Mouse (Mus musculus): ENCODE results near the gene Gli1.

The Gli1 gene

GRCm38 (mm10) chr10:127348957-127349356, 7.2 kb upstream of the Gli1 start:
- DNase-seq (ENCODE audit: low read depth, low spot score) = no peak

- no peak for DNase-seq (ENCODE audit: low read depth, low spot score)
These were observed 4.4 kb upstream of the Gli1 start for GRCm38 (mm10) chr10:127346173-127346572.

- DNase-seq (ENCODE audit: low read depth, low spot score) = no peak
These were observed 1.3 kb upstream of the Gli1 start for GRCm38 (mm10) chr10:127343029-127343428.

DNA sequence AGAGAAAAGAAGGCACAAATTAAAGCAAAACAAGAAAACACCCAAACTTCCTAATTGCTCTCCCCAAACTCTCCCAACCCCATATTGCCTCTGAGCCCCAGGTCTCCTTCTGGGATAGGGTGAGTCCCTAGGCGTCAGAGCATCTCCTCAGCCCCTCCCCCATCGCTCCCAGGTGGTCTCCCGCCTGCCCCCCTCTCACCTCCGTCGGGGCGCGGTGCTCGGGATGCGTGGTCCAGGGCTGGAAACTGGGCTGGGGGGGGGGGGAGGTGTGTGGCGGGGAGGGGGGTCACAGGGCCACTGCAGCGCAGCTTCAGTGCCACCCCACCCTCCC, 449 bp downstream of the Gli1 start:
- no peak for DNase-seq (ENCODE audit: low read depth, low spot score)

DNA sequence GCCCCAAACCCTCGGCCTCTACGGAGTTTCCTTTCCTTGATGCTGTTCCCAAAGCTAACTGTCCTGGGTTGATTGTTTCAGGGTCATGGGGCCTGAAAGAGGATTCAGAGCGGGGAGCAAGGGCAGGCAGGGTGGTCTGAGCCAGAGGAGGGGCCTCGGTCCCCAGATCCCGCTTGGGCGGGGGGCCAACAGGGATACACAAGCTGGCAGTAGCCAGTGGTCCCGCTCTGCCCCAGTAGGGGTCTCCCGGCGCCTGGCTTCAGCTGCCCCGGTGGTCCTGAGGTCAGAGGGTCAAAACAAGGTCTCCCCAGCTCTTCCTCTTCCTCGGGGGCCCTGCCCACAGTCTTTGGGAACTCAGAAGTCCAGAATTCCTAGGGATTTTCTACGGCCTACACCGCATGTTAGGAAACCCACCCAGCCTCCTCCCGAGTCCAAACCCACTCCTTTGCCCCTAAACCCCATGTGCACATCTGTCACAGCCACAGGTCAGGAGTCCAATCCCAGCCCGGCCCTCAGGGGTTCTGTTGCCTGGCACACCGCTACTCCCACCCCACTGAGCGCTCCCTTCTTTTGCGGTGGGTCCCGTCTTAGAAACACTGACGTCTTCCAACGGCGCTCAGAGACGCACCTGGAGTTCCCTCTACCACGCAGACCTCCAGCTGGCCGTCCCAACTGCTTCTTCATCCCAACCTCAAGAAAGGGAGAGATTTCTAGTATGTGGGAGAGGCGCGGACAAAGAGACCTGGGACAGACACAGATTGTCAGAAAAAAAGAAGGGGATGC, 1.0 kb downstream of the Gli1 start:
- DNase-seq (ENCODE audit: low read depth, low spot score) = peak; percentile 18

DNA sequence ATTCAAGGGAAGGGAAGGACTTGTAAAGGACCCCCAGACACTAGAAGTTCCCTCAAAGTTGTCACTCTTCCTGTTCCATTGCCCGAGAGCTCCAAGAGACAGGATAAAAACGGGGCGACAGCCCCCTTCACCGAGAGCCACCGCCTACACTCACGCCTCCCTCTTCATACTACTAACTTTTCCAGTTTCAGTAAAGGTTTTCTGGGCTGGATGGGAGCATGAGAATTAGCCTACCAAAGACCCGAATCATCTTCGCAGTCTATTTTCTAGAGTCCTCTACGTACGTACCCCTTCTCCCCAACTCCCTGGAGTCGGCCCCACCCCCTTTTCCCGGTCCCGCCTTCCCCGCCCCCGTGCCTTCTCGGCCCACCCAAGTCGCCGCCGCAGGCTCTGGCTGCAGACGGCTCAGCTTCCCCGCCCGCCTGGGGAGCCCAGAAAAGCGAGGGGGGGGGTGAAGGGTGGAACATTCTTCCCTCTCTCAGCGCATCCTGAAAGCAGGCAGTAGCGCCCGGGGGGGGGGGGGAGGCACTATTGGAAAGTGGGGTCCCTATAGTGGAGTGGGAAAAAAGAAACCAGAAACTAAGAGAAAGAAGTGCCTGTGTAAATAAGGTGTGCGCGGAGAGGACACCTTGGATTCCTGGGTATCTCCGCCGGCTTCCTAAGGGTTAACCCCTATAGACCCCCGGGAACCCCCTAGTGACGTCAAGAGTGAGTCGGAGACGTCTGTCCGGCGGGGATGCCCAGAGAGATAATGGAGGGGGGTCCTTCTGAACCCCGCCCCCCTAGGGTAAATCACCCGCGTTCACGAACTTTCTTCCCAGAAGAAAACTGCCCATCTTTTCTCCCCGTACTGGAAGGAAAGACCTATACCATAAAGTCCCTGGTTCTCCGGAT, 1.8 kb downstream of the Gli1 start:
- peak; percentile 43 for DNase-seq (ENCODE audit: low read depth, low spot score)

DNA sequence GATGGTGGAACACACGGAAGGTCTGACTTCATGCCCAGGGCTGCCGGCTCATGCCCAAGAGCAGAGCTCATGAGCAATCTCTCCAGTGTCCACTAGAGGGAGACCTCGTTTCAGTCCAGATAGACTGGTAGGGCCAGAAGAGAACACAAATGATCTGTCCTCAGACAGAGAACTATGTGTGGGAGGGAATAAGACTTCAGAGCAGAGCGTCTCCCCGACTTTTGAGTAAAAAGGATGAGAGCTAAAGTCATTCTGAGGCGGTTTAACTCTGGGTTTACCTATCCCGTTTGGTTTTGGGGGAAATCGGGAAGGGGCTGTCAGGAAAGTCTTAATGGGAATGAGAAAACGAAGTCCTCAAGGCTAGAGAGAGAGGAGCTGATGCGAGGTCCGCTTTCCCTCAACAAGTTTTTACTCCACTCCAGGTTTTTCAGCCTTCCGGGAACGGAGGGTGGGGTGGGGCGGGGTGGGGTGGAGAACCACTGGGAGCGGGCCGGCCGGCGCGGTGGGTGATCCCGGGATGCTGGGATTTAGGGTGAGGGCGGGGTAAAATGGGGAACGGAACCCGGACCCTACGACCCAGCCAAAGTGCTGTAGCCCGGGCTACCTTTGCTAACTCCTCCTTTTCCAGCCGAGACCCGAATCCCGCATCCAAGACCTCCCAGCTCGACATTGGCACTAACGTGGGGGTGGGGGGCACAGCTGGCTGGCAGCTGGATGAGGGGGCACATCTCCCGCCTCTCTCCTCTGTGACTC, 2.7 kb downstream of the Gli1 start:
- DNase-seq (ENCODE audit: low read depth, low spot score) = peak; percentile 90

DNA sequence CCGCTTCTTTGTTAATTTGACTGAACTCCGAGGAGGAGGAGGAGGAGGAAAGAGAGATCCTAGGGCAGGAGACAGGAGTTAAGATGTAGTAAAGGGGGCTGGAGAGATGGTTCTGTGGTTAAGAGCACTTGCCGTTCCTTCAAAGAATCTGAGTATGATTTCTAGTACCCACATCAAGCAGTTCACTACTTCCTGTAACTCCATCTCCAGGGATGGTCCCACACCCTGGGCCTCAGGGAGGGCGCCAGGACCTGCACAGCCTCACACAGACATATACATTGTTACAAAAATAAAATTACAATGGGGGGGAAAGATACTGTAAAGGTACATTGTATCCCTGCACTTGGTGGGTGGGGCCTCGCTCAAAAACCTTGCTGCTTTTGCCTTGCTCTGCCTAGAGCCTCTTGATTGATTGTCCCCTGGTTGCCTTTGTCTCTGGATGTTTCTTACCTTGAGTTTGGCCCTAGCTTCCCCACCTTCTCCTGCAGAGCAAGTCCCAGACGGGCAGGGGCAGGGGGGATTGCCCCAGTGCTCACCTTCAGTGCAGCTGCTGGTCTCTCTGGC, 4.2 kb downstream of the Gli1 start:
- peak; percentile 58 for DNase-seq (ENCODE audit: low read depth, low spot score)

- DNase-seq (ENCODE audit: low read depth, low spot score) = no peak
These were observed 4.8 kb downstream of the Gli1 start for GRCm38 (mm10) chr10:127336952-127337351.

DNA sequence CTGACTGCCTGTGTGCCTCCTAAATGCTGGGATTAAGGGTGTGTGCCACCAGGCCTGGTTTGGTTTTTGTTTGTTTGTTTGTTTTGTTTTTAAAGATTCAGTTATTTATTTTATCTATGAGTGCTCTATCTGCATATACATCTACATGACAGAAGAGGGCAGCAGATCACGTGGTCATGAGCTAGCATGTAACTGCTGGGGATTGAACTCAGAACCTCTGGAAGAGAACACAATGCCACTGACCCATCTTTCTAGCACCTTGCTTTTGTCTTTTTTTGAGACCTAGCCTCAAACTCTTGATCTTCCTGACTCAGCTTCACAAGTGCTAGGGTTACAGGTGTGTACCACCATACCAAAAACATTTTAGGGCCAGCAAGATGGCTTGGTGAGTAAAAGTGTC, 6.5 kb downstream of the Gli1 start:
- no peak for DNase-seq (ENCODE audit: low read depth, low spot score)

- DNase-seq (ENCODE audit: low read depth, low spot score) = peak; percentile 49
These were observed 8.6 kb downstream of the Gli1 start for GRCm38 (mm10) chr10:127333152-127333551.

DNA sequence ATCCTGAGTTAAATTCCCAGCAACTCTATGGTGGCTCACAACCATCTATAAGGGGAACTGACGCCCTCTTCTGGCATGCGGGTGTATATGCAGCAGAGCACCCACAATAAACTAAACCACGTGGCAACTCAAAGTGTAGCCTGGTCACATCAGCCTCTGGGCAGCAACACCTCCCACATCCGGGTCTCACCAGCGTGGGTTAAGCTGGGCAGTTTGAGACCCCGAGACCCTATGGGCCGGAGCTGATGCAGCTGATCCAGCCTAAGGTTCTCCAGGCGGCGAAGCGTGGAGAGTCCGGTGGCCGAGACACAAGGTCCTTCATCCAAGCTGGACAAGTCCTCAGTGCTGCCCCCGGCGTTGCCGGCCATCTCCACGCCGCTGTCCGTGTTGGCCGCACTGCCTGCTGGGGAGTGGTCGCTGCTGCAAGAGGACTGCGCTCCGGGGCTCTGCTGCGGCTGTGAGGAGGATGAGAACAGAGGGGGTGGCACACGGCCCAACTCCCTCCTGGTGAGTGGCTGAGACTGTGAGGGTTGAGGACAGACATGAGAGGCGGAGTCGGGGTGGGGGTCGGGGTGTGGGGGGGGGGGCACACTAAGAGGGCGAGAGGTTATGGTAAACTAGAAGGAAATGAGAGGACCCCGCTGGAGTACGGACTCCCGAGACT, 9.4 kb downstream of the Gli1 start:
- DNase-seq (ENCODE audit: low read depth, low spot score) = peak; percentile 39

- DNase-seq (ENCODE audit: low read depth, low spot score) = no peak
These were observed 11.6 kb downstream of the Gli1 start for GRCm38 (mm10) chr10:127330212-127330611.

GRCm38 (mm10) chr10:127327461-127328145, 14.2 kb downstream of the Gli1 start:
- DNase-seq (ENCODE audit: low read depth, low spot score) = no peak

- DNase-seq (ENCODE audit: low read depth, low spot score) = no peak
These were observed 14.9 kb downstream of the Gli1 start for GRCm38 (mm10) chr10:127326828-127327227.

DNA sequence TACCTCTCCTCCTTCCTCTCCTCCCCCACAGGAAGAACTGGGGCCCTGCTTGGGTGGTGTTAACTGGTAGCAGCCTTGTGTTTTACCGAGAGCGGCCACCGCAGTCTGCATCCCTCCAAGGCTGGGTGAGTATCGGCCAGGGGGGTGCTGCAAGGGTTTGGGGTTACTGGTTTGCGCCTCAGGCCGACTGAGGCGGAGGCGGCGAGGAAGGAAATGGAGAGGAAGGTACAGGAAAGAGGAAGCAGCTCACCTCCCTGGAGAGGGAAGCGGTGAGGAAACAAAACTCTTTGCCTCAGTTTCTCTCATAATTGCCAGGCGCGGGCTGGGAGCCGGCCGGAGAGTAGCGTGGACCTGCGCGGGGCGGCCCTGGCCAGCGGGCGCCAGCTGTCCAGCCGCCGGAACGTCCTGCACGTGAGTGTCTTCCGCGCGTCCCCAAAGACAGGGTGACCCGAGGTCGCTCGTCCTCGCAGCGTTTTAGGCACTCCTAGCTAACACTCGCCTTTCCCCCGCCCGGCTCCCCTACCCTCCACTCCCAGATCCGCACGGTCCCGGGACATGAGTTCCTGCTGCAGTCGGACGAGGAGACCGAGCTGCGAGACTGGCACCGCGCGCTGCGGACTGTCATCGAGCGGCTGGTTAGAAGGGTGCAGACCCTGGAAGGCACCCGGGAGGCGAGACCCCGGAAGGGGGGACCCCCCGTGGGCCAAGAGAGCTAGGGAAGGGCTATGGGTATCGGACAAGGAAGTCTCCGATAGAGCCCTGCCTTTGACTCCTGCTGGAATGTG, 15.6 kb downstream of the Gli1 start:
- DNase-seq (ENCODE audit: low read depth, low spot score) = peak; percentile 62

DNA sequence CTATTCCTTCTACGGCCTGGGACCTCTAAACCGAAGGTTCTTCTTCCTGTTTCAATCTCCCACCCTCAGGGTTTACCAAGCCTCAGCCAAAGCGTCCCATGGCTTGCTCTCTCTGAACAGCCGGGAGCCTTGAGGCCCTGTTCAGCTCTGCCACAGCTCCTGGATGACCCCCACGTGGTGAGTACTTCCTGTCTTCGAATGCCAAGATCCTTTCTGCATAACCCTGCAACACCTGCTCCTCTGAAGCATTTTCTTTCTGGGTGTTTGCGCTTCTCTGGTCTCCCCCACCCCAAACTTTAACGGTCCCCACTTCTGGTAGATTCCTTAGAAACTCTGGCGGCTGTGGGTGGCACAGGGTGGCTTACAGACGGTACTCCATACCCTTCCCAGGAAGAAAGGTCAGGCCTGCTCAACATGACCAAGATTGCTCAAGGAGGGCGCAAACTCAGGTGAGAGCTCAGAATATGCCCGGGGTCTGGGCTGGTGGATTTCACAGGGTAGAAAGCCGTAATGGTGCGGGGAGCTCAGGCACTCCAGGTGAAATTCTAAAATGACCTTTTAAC, 16.2 kb downstream of the Gli1 start:
- peak; percentile 55 for DNase-seq (ENCODE audit: low read depth, low spot score)

- DNase-seq (ENCODE audit: low read depth, low spot score) = peak; percentile 91
These were observed 17.3 kb downstream of the Gli1 start for GRCm38 (mm10) chr10:127324495-127324894.

DNA sequence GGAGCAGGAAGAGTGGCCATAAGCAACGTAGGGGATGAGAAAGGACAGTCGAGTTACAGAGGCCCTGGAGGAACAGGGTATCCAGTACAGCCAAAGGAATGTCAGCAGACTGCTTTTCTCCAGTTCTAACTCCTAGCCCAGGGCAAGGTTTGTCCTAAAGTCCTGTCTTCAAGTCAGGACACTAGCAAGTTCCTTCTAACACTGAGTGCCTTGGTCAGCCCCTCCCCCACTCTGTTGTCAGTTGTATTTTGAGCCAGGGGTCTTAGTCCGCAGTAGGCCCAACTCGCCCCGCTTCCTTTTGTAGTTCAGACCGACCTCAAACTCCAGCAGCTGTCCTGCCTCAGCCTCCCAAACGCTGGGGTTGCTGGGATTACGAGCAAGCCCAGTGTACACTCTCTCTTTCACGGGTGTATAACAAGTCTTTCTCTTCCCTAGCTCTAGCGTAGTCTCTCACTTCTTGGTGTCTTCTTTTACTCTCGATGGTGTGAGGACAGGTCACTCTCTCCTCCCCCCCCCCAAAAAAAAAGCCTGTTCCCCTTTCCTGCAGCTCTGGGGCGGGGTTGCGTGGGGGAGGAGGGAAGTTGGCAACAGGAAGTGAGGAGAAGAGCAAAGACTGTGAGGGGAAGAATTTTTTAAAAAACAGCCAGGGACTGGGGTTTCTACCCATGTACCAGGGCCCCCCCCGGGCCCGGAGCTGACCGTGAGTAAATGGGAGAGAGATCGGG, 18.5 kb downstream of the Gli1 start:
- peak; percentile 51 for DNase-seq (ENCODE audit: low read depth, low spot score)
